Mouse (Mus musculus): ENCODE results near the gene Olfr782.

DNA sequence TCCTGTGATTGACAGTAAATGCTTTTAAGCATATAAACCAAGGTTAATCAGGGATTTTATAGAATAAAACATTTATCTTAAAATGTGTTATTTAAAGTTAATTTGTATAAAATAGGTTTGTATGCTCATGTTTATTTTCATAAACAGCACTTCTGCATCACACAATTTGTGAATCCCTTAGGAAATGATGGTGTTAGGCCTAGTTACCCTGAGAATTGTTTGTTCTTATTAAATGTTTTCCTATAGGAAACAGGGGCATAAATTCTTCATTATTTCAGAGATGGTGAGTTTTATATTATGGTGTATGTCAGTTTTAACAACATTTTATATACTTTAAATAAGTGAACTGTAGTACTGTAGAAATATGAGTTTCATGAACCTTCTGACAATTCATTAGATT lies 35.1 kb downstream of the Olfr782 start, which contains the start of gene Olfr784:
- TF ChIP-seq POLR2A (IDR thresholded peaks at IDR 0.05; ENCODE audit: insufficient read length, low read depth) (no peak), TCF3 (IDR thresholded peaks at IDR 0.05; ENCODE audit: insufficient read length, low read depth) (no peak), E2F4 (IDR thresholded peaks at IDR 0.05; ENCODE audit: insufficient read depth) (no peak), USF1 (IDR thresholded peaks at IDR 0.05; ENCODE audit: low read depth) (no peak), REST (IDR thresholded peaks at IDR 0.05; ENCODE audit: insufficient read depth, insufficient read length) (no peak), MYOD1 (IDR thresholded peaks at IDR 0.05; ENCODE audit: control insufficient read depth in 1 of 3, insufficient read length in 2 of 3, low read depth in 2 of 3) (no peak), MYOG (IDR thresholded peaks at IDR 0.05; ENCODE audit: control insufficient read depth in 1 of 3, insufficient read depth in 1 of 3, insufficient read length in 2 of 3, low read depth in 2 of 3) (no peak), TCF12 (IDR thresholded peaks at IDR 0.05; ENCODE audit: insufficient read depth, poor library complexity, severe bottlenecking) (no peak), MAX (IDR thresholded peaks at IDR 0.05; ENCODE audit: low read depth) (no peak)

Data from myocyte (in vitro differentiated cells).